Mouse (Mus musculus) testis, adult 2 months (tissue): ENCODE measurements around the gene Ube2l3. TPM values are rescaled to one million over a fixed set of nuclear protein-coding genes. Genes with fewer than 3 reads are reported as not detected.

Source experiments
- H3K27ac ChIP-seq: fragments of 200-500 bp; 2 replicates; pipeline ENCODE4 v1.5.1; 2012; ENCODE audit warnings: low read depth, low read length; ENCODE audit not compliant: control insufficient read depth, insufficient read depth
- H3K27me3 ChIP-seq: fragments of 200-500 bp; 2 replicates; pipeline ENCODE4 v1.6.1; 2012; ENCODE audit warnings: mild to moderate bottlenecking, low read length, moderate library complexity; ENCODE audit not compliant: control insufficient read depth, insufficient read depth
- H3K36me3 ChIP-seq: fragments of 200-500 bp; 2 replicates; pipeline ENCODE4 v1.6.1; 2012; ENCODE audit warnings: mild to moderate bottlenecking, low read length; ENCODE audit not compliant: control insufficient read depth, insufficient read depth
- H3K4me1 ChIP-seq: fragments of 200-500 bp; 2 replicates; pipeline ENCODE4 v1.6.1; 2012; ENCODE audit warnings: low read length; ENCODE audit not compliant: control insufficient read depth, insufficient read depth
- H3K4me3 ChIP-seq: fragments of 200-500 bp; 2 replicates; pipeline ENCODE4 v1.5.1; 2012; ENCODE audit warnings: low read depth, mild to moderate bottlenecking, low read length, moderate library complexity, mixed read lengths; ENCODE audit not compliant: control insufficient read depth
- CTCF ChIP-seq: fragments of 200-500 bp; IDR thresholded peaks from 2 replicates; pipeline ENCODE4 v1.5.1; 2012; ENCODE audit warnings: low read depth, mild to moderate bottlenecking, inconsistent platforms, low read length, moderate library complexity; ENCODE audit not compliant: control insufficient read depth, insufficient read depth, insufficient replicate concordance
- POLR2A ChIP-seq: fragments of 200-500 bp; IDR thresholded peaks from 2 replicates; pipeline ENCODE4 v1.6.1; 2012; ENCODE audit warnings: low read depth, mild to moderate bottlenecking, inconsistent platforms, low read length, moderate library complexity; ENCODE audit not compliant: control insufficient read depth
- polyA plus RNA-seq: library from polyadenylated mRNA; depleted of rRNA; stranded (reverse); fragments of >200 nt; gene quantifications from 2 replicates; pipeline ENCODE4 v1.2.3, GENCODE M21; 2012; rRNA removed

The Ube2l3 gene
- 65.9 and 80.1 TPM in 2 replicates for polyA plus RNA-seq

DNA sequence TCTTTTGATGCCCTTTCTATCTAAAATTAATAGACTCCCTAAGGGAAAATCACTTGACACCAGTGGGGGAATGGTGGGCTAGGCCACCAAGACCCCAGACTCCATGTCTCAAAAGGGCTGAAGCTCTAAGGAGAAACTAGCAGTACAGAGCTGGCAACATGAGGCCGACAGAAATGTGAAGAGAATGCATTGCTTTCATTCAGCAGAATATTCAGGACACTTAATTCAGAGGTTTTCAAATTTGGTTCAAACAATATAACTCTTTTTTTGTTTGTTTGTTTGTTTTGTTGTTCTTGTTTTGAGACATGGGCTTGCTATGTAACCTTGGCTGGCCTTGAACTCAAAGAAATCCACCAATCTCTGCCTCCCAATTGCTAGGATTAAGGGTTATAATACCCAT is at the start of gene Ube2l3:
Ube2l3 (minus strand) TSS at position 101 of the 400 bp plus-strand sequence.
- no peak for TF ChIP-seq CTCF
- TF ChIP-seq POLR2A, result no peak
- H3K27ac ChIP-seq, result no peak within 1 kb of the TSS; the same call in 1 of the 2 replicates

DNA sequence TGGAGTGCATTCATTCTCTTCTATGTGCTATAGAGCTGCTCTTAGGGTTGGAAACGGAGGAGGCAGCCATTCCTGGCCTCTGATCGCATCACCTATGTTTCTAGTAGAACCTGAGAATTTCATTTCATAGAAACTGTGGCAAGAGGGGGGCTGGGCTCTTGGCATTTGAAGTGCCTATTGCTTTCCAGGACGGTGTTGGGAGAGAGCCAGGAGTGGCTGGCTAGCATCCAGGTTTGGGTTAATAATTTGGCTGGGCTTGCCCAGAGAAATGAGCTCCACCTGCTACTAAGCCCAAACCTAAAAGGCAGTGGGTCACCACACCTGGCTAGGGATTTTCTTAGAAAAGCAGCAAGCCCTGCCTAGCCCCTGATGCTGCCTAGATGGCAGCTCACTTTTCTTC is 49.1 kb upstream of the Ube2l3 start:
- Histone ChIP-seq H3K36me3 (no peaks in the 10 kb centered on the region; the same call in 1 of the 2 replicates), H3K27me3 (no peaks in the 10 kb centered on the region), H3K4me3 (no peak overlapping the region), H3K27ac (no peak overlapping the region), H3K4me1 (peaks cover 4% of the 10 kb centered on the region)
- TF ChIP-seq CTCF (no peak), POLR2A (no peak)

More for the DNA sequence above, at the start of gene Ube2l3:
- Histone ChIP-seq H3K4me1 (peaks cover 3% of the 10 kb centered on the region), H3K4me3 (peak within 1 kb of the TSS; percentile 86), H3K27me3 (no peaks in the 10 kb centered on the region), H3K36me3 (no peaks in the 10 kb centered on the region)

DNA sequence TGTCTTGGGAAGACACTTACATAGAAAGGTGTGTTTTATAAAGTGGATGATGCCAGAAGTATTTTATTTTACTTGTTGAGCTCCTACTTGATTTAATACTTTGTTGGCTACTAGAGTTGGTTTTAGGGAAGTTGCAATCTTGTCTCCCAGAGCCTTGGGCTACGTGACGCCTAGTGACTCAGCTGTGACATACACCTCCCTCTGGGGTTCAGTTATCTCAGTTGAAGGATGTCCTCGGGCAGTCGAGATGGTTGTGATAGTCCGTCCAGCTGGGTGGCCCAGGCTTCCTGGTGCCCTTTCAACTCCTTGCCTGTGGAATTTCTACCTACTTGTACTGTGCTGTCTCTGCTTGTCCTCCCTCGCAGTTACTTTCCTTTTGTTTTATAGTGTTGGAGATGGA is 46.7 kb upstream of the Ube2l3 start:
- H3K27ac ChIP-seq, result no peak overlapping the region
- H3K36me3 ChIP-seq, result no peaks in the 10 kb centered on the region
- TF ChIP-seq CTCF (no peak), POLR2A (no peak)
- H3K4me3 ChIP-seq, result no peak overlapping the region
- no peaks in the 10 kb centered on the region for H3K27me3 ChIP-seq
- peaks cover 3% of the 10 kb centered on the region for H3K4me1 ChIP-seq

DNA sequence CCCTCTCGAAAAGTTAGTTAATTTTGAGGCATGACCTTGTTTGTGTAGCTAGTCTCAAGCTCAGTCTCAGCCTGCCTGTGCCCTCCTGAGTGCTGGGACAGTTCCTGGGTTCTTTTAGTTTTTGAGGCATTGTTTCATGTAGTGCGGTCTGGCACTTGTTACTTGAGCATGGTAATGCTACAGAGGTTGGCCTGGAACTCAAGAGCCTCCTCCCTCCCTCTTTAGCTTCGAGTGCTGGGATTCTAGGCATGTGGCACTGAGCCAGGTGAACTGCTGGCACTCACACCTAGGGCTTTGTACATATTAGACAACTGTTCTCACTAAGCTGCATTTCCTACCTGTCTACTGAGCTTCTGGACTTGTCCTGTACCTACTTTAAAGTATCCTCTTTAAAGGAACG is 45.3 kb upstream of the Ube2l3 start:
- TF ChIP-seq POLR2A (no peak), CTCF (no peak)
- Histone ChIP-seq H3K27ac (no peak overlapping the region), H3K4me1 (no peaks in the 10 kb centered on the region), H3K36me3 (no peaks in the 10 kb centered on the region), H3K27me3 (no peaks in the 10 kb centered on the region), H3K4me3 (no peak overlapping the region)

DNA sequence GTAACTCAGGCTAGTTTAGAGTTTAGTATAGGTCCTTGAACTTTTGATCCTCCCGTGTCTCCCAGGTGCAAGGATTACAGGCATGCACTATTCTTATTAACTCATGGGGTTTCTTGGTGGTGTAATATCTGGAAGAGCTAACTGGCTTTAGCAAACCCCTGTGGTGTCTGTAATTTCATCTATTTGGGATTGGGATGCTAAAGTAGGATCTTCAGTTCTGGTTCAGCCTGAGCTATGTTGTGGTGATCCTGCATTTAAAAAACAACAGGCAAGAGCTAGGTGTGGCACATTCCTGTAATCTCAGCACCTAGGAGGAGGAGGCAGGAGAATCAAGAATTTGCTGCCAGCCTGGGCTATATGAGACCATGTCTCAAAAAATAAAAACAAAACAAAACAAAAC is 42.5 kb upstream of the Ube2l3 start:
- Histone ChIP-seq H3K27me3 (no peaks in the 10 kb centered on the region), H3K4me1 (no peaks in the 10 kb centered on the region), H3K4me3 (no peak overlapping the region), H3K36me3 (no peaks in the 10 kb centered on the region), H3K27ac (no peak overlapping the region)
- no peak for TF ChIP-seq CTCF
- no peak for TF ChIP-seq POLR2A

DNA sequence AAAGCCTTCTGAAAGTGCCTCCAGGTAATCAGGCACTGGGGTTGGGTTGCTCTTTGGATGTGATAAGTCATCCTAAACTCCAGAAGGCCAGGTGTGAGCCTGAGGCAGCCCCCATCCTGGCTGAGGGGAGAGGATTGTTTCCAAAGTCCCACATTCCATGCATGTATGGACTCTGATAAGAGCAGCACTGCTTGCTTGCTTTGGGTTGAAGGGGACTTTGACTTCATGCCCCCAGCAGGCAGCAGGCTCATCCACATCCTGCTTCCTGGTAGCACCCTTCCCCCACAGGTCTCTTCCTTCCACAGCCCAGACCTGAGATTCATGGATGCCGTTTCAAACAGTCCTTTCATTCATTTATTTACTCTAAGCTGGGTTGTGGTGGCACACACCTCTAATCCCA is 41.3 kb upstream of the Ube2l3 start:
- TF ChIP-seq CTCF (no peak), POLR2A (no peak)
- Histone ChIP-seq H3K36me3 (no peaks in the 10 kb centered on the region), H3K4me1 (no peaks in the 10 kb centered on the region), H3K27me3 (no peaks in the 10 kb centered on the region), H3K4me3 (no peak overlapping the region), H3K27ac (no peak overlapping the region)

DNA sequence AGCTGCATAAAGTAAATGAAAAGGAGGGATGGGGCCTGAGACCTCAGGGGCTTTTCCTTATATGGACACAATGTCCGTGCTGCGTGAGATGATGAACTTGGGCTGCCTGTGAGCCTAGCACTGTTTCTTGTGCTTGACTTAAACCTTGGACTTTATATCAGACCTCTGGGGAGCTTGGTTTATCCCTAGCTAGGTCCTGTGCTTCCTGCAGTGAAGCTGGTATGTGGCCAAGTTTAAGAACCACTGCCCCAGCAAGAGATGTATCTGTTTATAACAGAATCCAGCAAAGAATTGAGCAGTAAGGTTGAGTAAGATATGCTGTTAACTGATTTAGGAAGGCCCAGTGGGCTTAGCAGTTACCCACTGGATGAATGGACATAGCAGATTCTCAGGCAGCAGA is 37.0 kb upstream of the Ube2l3 start:
- no peak for TF ChIP-seq POLR2A
- TF ChIP-seq CTCF, result no peak
- Histone ChIP-seq H3K36me3 (no peaks in the 10 kb centered on the region), H3K4me3 (no peak overlapping the region), H3K4me1 (peaks cover 6% of the 10 kb centered on the region), H3K27ac (no peak overlapping the region), H3K27me3 (no peaks in the 10 kb centered on the region)

DNA sequence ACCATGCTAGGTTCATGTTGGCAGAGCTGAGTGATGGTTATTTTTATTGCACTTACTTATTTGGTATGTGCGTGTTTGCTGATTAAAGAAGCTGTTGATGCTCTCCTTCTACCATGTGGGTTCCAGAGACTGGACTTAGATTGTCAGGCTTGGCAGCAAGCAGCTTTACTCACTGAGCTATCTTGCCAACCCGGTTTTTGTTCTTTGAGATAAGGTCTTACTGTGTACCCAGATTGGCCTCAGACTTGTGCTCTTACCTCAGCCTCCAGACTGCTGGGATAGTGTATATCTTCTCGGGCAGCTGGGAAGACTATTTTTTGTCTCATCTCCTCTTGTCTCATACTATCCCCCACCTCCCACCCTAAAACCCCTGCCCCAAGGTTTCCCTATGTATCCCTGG is 35.2 kb upstream of the Ube2l3 start:
- no peaks in the 10 kb centered on the region for H3K27me3 ChIP-seq
- no peak overlapping the region for H3K4me3 ChIP-seq
- H3K4me1 ChIP-seq, result peaks cover 13% of the 10 kb centered on the region
- no peaks in the 10 kb centered on the region for H3K36me3 ChIP-seq
- no peak overlapping the region for H3K27ac ChIP-seq
- TF ChIP-seq CTCF (no peak), POLR2A (no peak)
